Mouse (Mus musculus) intestine, embryonic 14.5 days (tissue): Measurements from ENCODE around the gene H2al1g. TPM values are rescaled to one million over a fixed set of nuclear protein-coding genes. Genes with fewer than 3 reads are reported as not detected.

Experiments used
- ATAC-seq: fragments of 200-750 bp; cut with Nextera tagmentation; replicated peaks from 2 replicates; pipeline ENCODE4 v1.8.0; 2017; ENCODE audit warnings: low read depth, moderate number of reproducible peaks, moderate TSS enrichment, moderate library complexity; ENCODE audit not compliant: low FRiP score, low TSS enrichment
- DNase-seq: peaks from one replicate; pipeline ENCODE4 v3.0.0-alpha.2; 2018; ENCODE audit warnings: low spot score
- H3K27ac ChIP-seq: fragments of 300-500 bp; sonication (generic); 2 replicates; pipeline ENCODE4 v1.5.1; 2014; ENCODE audit warnings: low read depth, mild to moderate bottlenecking, control low read depth
- H3K27me3 ChIP-seq: fragments of 300-500 bp; sonication (generic); replicated peaks from 2 replicates; pipeline ENCODE4 v1.6.1; 2014; ENCODE audit warnings: low read length, control low read depth; ENCODE audit not compliant: control insufficient read depth, insufficient read depth
- H3K36me3 ChIP-seq: fragments of 300-500 bp; sonication (generic); 2 replicates; pipeline ENCODE4 v1.6.1; 2014; ENCODE audit warnings: low read length, control low read depth; ENCODE audit not compliant: control insufficient read depth, insufficient read depth
- H3K4me1 ChIP-seq: fragments of 300-500 bp; sonication (generic); replicated peaks from 2 replicates; pipeline ENCODE4 v1.6.1; 2014; ENCODE audit warnings: low read length, control low read depth, mixed read lengths; ENCODE audit not compliant: control insufficient read depth, insufficient read depth
- H3K4me2 ChIP-seq: fragments of 300-500 bp; sonication (generic); 2 replicates; pipeline ENCODE4 v1.6.1; 2014; ENCODE audit warnings: low read length
- H3K4me3 ChIP-seq: fragments of 300-500 bp; sonication (generic); 2 replicates; pipeline ENCODE4 v1.5.1; 2014; ENCODE audit warnings: low read depth, low read length, control low read depth, mixed read lengths
- H3K9ac ChIP-seq: fragments of 300-500 bp; sonication (generic); 2 replicates; pipeline ENCODE4 v1.6.1; 2014; ENCODE audit warnings: mild to moderate bottlenecking, low read length
- H3K9me3 ChIP-seq: fragments of 300-500 bp; sonication (generic); 2 replicates; pipeline ENCODE4 v1.6.1; 2016; ENCODE audit warnings: low read length, control low read depth; ENCODE audit not compliant: control insufficient read depth
- WGBS: fragments of 180-500 bp; shearing (Covaris S2); extraction: QIAGEN DNeasy Blood & Tissue Kit; methylation state at CpG from one replicate; pipeline ENCODE4 v1.1.7; 2014; 5-methylcytosine and 5-hydroxymethylcytosine counted together
- polyA plus RNA-seq: library from polyadenylated mRNA; unstranded; fragments of >200 nt; fragmentation: Nextera tagmentation; extraction: Ambion mirVana; gene quantifications from 2 replicates; pipeline ENCODE4 v1.2.1, GENCODE M21; 2014

H2al1g gene
- polyA plus RNA-seq, 1 experiment from 2014 or later: not detected

- H3K4me1 ChIP-seq: no peaks in the 10 kb centered on the region
- H3K27me3 ChIP-seq: 0 out of 2 replicates have a peak, but pooled peaks cover 6% of the 10 kb centered on the region
- H3K4me2 ChIP-seq: no peak overlapping the region
- no peak overlapping the region for H3K4me3 ChIP-seq
- ATAC-seq (no peak), DNase-seq (no peak)
- 92% methylated on average over 6 of the region's 6 CpGs for WGBS
- H3K9ac ChIP-seq: no peak overlapping the region
- H3K9me3 ChIP-seq: no peaks in the 10 kb centered on the region
- no peak overlapping the region for H3K27ac ChIP-seq
- no peaks in the 10 kb centered on the region for H3K36me3 ChIP-seq
These were observed 42.8 kb downstream of the H2al1g start for GRCm38 (mm10) chrX:11360823-11361222.

DNA sequence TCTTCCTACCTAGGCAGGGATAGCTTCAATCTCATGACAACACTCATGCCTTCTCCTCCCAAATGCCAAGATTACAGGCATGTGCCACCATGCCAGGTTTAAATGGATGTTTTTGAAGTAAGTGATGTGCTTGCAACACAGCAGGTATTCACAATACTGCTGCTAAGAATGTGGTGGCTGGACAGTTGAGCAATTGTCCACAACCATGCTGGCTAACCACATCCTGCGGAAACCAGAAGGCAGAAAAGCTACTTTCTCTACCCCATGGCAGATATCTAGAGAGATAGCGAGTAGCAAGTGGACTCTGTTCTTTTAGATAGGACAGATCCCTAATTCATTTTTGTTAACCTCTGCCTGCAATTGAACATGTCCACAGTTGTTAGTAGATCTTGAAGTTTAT, 43.2 kb downstream of the H2al1g start:
- WGBS: 88% methylated on average over 2 of the region's 2 CpGs
- H3K4me3 ChIP-seq: no peak overlapping the region
- no peaks in the 10 kb centered on the region for H3K36me3 ChIP-seq
- DNase-seq (no peak), ATAC-seq (no peak)
- H3K4me1 ChIP-seq: no peaks in the 10 kb centered on the region
- no peak overlapping the region for H3K9ac ChIP-seq
- H3K9me3 ChIP-seq: no peaks in the 10 kb centered on the region
- H3K4me2 ChIP-seq: no peak overlapping the region
- 0 out of 2 replicates have a peak, but pooled peaks cover 6% of the 10 kb centered on the region for H3K27me3 ChIP-seq
- H3K27ac ChIP-seq: no peak overlapping the region

DNA sequence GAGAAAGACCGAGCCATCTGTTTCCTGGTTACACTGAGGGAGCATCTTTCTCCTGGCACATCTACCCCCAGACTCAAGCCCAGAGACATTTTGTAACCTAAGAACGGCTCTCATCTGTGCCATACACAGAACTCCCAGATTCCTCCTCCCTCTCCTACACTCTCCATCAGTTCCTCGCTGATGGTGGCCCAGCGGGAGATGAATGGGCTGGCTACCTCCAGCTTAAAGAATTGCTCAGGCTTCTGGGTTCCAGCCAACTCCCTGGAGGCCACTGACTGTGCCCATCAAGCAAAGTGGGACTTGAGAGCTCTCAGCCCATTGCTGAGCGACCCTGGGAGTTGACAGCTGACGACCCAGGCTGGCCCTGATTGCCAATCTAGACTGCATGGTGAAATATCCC, 45.8 kb downstream of the H2al1g start:
- Histone ChIP-seq H3K4me2 (no peak overlapping the region), H3K4me3 (no peak overlapping the region), H3K9me3 (no peaks in the 10 kb centered on the region), H3K27me3 (0 out of 2 replicates have a peak, but pooled peaks cover 6% of the 10 kb centered on the region), H3K36me3 (no peaks in the 10 kb centered on the region), H3K9ac (no peak overlapping the region), H3K27ac (no peak overlapping the region), H3K4me1 (no peaks in the 10 kb centered on the region)
- DNase-seq: no peak
- 74% methylated on average over 6 of the region's 6 CpGs for WGBS
- no peak for ATAC-seq

DNA sequence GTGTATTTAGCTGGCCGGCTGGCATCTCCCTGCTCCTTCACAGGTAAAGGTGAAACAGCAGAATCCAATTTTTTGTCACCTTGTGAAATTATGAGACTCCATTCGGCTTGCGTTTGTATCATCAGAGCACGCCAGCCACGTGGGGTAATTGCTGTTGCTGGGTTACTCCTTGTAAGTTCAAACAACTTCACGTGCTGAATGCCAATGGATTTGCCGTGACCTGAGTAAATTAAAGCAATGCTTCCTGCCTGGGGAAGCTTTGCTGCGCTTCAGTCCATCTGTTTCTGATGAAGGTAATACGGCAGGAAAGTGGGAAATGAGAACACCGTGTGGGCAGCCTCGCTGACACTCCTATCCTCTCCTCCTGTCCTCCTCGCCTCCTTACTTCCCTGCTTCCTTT, 47.1 kb downstream of the H2al1g start:
- Histone ChIP-seq H3K36me3 (no peaks in the 10 kb centered on the region), H3K9me3 (no peaks in the 10 kb centered on the region), H3K27ac (no peak overlapping the region), H3K27me3 (peaks cover 4% of the 10 kb centered on the region; the same call in 1 of the 2 replicates), H3K4me3 (no peak overlapping the region), H3K9ac (no peak overlapping the region), H3K4me2 (no peak overlapping the region), H3K4me1 (no peaks in the 10 kb centered on the region)
- ATAC-seq (no peak), DNase-seq (no peak)
- WGBS: 50% methylated on average over 12 of the region's 12 CpGs

Other genes starting within 250 kb of the H2al1g start
- gene H2al1a, start 19.0 kb upstream of the H2al1g start, polyA plus RNA-seq: not detected in 2 replicates
- gene H2al1b, start 15.8 kb upstream of the H2al1g start, polyA plus RNA-seq: not detected in 2 replicates
- gene H2al1c, start 12.6 kb upstream of the H2al1g start, polyA plus RNA-seq: not detected in 2 replicates
- gene H2al1d, start 9.4 kb upstream of the H2al1g start, polyA plus RNA-seq: not detected in 2 replicates
- gene H2al1e, start 6.3 kb upstream of the H2al1g start, polyA plus RNA-seq: not detected in 2 replicates
- gene H2al1f, start 3.1 kb upstream of the H2al1g start, polyA plus RNA-seq: not detected in 2 replicates
- gene H2al1h, start 3.2 kb downstream of the H2al1g start, polyA plus RNA-seq: not detected in 2 replicates
- gene H2al1i, start 6.4 kb downstream of the H2al1g start, polyA plus RNA-seq: not detected in 2 replicates
- not detected in 2 replicates for gene H2al1j, start 9.6 kb downstream of the H2al1g start, polyA plus RNA-seq